Mouse (Mus musculus) urinary bladder, postnatal 25 days (tissue): ENCODE results near the gene Crot.
"Not testable (repeated sequence)": the region's sequence is repeated elsewhere in the genome, so short reads cannot be mapped to it uniquely, and the experiment has no call there.

Experiments used
- DNase-seq: peaks from one replicate; pipeline ENCODE4 v3.0.0; 2022; ENCODE audit warnings: low spot score

Gene Crot

GRCm38 (mm10) chr5:8996686-8997512 is at the start of gene Crot:
Gene Crot, minus strand, starts transcription at chr5:8997324.
- peak; percentile 88 for DNase-seq

- DNase-seq: no peak
These were observed 48.8 kb upstream of the Crot start for GRCm38 (mm10) chr5:9045904-9046303.

GRCm38 (mm10) chr5:9044821-9045220 is 47.7 kb upstream of the Crot start:
- no peak for DNase-seq

- no peak for DNase-seq
These were observed 46.6 kb upstream of the Crot start for GRCm38 (mm10) chr5:9043582-9044267.

GRCm38 (mm10) chr5:9042721-9043416 is 45.7 kb upstream of the Crot start:
- DNase-seq: no peak

- DNase-seq: no peak
These were observed 43.6 kb upstream of the Crot start for GRCm38 (mm10) chr5:9040665-9041215.

GRCm38 (mm10) chr5:9039978-9040377 is 42.9 kb upstream of the Crot start:
- no peak for DNase-seq

- no peak for DNase-seq
These were observed 40.2 kb upstream of the Crot start for GRCm38 (mm10) chr5:9037292-9037691.

- DNase-seq: no peak
These were observed 38.3 kb upstream of the Crot start for GRCm38 (mm10) chr5:9035457-9035856.

GRCm38 (mm10) chr5:9034535-9034934 is 37.4 kb upstream of the Crot start:
- no peak for DNase-seq

GRCm38 (mm10) chr5:9033843-9034242 is 36.7 kb upstream of the Crot start:
- DNase-seq: no peak

- no peak for DNase-seq
These were observed 35.5 kb upstream of the Crot start for GRCm38 (mm10) chr5:9032641-9033040.

GRCm38 (mm10) chr5:9032101-9032590 is 35.0 kb upstream of the Crot start:
- DNase-seq: no peak

- no peak for DNase-seq
These were observed 31.2 kb upstream of the Crot start for GRCm38 (mm10) chr5:9028266-9028841.

- DNase-seq: no peak
These were observed 18.2 kb upstream of the Crot start for GRCm38 (mm10) chr5:9015352-9015751.

- DNase-seq: no peak
These were observed 17.6 kb upstream of the Crot start for GRCm38 (mm10) chr5:9014774-9015173.

- no peak for DNase-seq
These were observed 14.2 kb upstream of the Crot start for GRCm38 (mm10) chr5:9011374-9011773.

GRCm38 (mm10) chr5:9010166-9010565 is 13.0 kb upstream of the Crot start:
- DNase-seq: no peak

GRCm38 (mm10) chr5:9006585-9006984 is 9.5 kb upstream of the Crot start:
- not testable (repeated sequence) for DNase-seq

- not testable (repeated sequence) for DNase-seq
These were observed 2.9 kb upstream of the Crot start for GRCm38 (mm10) chr5:9000006-9000405.

- no peak for DNase-seq
These were observed 2.0 kb upstream of the Crot start for GRCm38 (mm10) chr5:8999108-8999507.

GRCm38 (mm10) chr5:8997513-8997895 is 380 bp upstream of the Crot start:
- no peak for DNase-seq
